Mouse (Mus musculus): ENCODE results near the gene Tap1. TPM values are rescaled to one million over a fixed set of nuclear protein-coding genes. Genes with fewer than 3 reads are reported as not detected.

The Tap1 gene
- polyA plus RNA-seq, 1 experiment from 2014 or later = 4.2 TPM

GRCm38 (mm10) chr17:34234926-34235325 is 47.6 kb downstream of the Tap1 start:
- H3K9me3 ChIP-seq (replicated peaks) = no peaks in the 10 kb centered on the region
- 0 out of 2 replicates have a peak, but pooled peaks have one; percentile 25 for ATAC-seq (ENCODE audit: insufficient read depth)
- H3K4me1 ChIP-seq (replicated peaks) = 0 out of 2 replicates have a peak, but pooled peaks cover 3% of the 10 kb centered on the region
- H3K9ac ChIP-seq = no peak overlapping the region
- WGBS (ENCODE audit: insufficient replicate concordance) = 14% methylated on average over 9 of the region's 9 CpGs
- no peaks in the 10 kb centered on the region for H3K36me3 ChIP-seq (replicated peaks)
- no peak overlapping the region for H3K4me3 ChIP-seq (replicated peaks)
- H3K27me3 ChIP-seq = peaks cover 3% of the 10 kb centered on the region; the same call in 1 of the 2 replicates
- no peak overlapping the region for H3K27ac ChIP-seq (replicated peaks)
- no peak overlapping the region for H3K4me2 ChIP-seq

DNA sequence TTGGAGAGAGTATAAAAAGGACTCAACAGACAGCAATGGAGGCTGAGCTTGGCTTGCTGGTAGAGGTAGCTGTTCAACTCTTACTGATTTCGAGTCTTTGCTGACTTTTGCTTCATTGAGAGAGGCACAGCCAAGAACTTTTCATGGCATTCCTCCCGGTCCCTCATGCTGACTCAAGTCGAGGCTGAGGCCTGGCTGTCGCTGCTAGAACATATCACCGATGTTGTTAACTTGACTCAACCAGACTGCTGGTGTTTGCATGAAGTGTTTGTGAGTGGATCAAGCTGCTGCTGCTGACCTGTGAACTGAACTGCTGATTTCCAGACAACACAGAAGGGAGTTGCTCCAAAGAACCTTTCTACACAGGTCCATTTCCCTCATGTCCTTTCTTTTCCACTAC is 49.3 kb downstream of the Tap1 start:
- no peak overlapping the region for H3K9ac ChIP-seq
- H3K4me3 ChIP-seq (replicated peaks) = no peak overlapping the region
- no peaks in the 10 kb centered on the region for H3K9me3 ChIP-seq (replicated peaks)
- no peak overlapping the region for H3K27ac ChIP-seq (replicated peaks)
- no peaks in the 10 kb centered on the region for H3K36me3 ChIP-seq (replicated peaks)
- H3K4me2 ChIP-seq = no peak overlapping the region
- peaks cover 3% of the 10 kb centered on the region; the same call in 1 of the 2 replicates for H3K27me3 ChIP-seq
- no peak for ATAC-seq (ENCODE audit: insufficient read depth)
- WGBS (ENCODE audit: insufficient replicate concordance) = 62% methylated on average over 5 of the region's 5 CpGs
- H3K4me1 ChIP-seq (replicated peaks) = 0 out of 2 replicates have a peak, but pooled peaks cover 3% of the 10 kb centered on the region

- H3K4me3 ChIP-seq (replicated peaks) = no peak overlapping the region
- 0 out of 2 replicates have a peak, but pooled peaks cover 3% of the 10 kb centered on the region for H3K4me1 ChIP-seq (replicated peaks)
- H3K27me3 ChIP-seq = peaks cover 3% of the 10 kb centered on the region; the same call in 1 of the 2 replicates
- no peak overlapping the region for H3K9ac ChIP-seq
- 52% methylated on average over 3 of the region's 3 CpGs for WGBS (ENCODE audit: insufficient replicate concordance)
- no peaks in the 10 kb centered on the region for H3K9me3 ChIP-seq (replicated peaks)
- H3K4me2 ChIP-seq = no peak overlapping the region
- H3K36me3 ChIP-seq (replicated peaks) = no peaks in the 10 kb centered on the region
- H3K27ac ChIP-seq (replicated peaks) = no peak overlapping the region
- ATAC-seq (ENCODE audit: insufficient read depth) = no peak
These were observed 50.4 kb downstream of the Tap1 start for GRCm38 (mm10) chr17:34237741-34238140.

DNA sequence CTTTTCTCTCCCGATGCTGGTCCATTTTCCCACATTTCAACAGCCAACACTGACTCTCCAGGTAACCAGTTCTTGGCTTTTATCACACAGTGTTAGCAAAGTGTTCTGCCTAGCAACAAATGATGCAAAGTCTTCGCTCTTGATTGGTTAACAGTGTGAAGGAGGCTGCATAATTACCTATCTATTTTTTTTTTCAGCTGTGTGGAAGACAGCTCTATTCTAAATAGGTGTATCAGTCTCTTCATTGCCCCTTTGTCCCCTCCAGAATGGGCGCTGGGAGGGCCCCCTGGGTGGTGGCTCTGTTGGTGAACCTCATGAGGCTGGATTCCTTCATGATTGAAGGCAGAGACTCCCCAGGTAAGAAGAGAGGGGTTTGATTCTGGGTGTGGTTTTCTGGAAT is 51.4 kb downstream of the Tap1 start, which contains the start of gene H2-Ob:
Gene H2-Ob (plus strand): TSS at position 198 of the 400 bp plus-strand sequence.
- H3K9me3 ChIP-seq (replicated peaks) = no peaks in the 10 kb centered on the region
- H3K4me3 ChIP-seq (replicated peaks) = no peak within 1 kb of the TSS
- ATAC-seq (ENCODE audit: insufficient read depth) = no peak
- no peaks in the 10 kb centered on the region for H3K36me3 ChIP-seq (replicated peaks)
- 37% methylated on average over 3 of the region's 3 CpGs for WGBS (ENCODE audit: insufficient replicate concordance)
- H3K27ac ChIP-seq (replicated peaks) = peak within 1 kb of the TSS; percentile 48
- H3K4me2 ChIP-seq = peak within 1 kb of the TSS; percentile 39
- 0 out of 2 replicates have a peak, but pooled peaks cover 3% of the 10 kb centered on the region for H3K4me1 ChIP-seq (replicated peaks)
- peaks cover 3% of the 10 kb centered on the region; the same call in 1 of the 2 replicates for H3K27me3 ChIP-seq
- no peak within 1 kb of the TSS for H3K9ac ChIP-seq

DNA sequence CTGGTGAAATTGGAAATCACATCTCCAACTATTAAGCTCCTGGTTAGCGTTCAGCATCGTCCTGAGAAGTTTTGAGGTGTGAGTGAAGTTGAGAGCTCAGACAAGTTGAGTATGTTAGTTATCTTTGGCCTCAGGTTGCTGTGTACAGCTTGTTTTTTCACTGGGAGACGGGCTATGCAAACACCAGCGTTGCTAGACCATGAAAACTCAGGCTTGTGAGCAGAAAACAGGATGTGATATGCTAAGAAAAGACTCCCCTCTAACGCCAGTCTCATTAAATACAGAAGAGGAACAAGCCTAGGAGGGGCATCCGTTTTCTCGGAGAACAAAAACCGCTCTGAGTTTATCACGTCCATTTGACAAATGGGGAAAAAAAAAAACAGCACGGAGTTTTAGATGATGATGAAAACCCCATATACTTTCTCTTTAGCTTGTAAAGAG is 52.3 kb downstream of the Tap1 start:
- H3K4me1 ChIP-seq (replicated peaks) = 0 out of 2 replicates have a peak, but pooled peaks cover 3% of the 10 kb centered on the region
- WGBS (ENCODE audit: insufficient replicate concordance) = 7% methylated on average over 10 of the region's 10 CpGs
- H3K36me3 ChIP-seq (replicated peaks) = no peaks in the 10 kb centered on the region
- no peaks in the 10 kb centered on the region for H3K9me3 ChIP-seq (replicated peaks)
- H3K27ac ChIP-seq (replicated peaks) = peak overlapping the region; percentile 48
- no peak overlapping the region for H3K9ac ChIP-seq
- no peak overlapping the region for H3K4me3 ChIP-seq (replicated peaks)
- H3K4me2 ChIP-seq = peak overlapping the region; percentile 39
- peaks cover 7% of the 10 kb centered on the region; the same call in 1 of the 2 replicates for H3K27me3 ChIP-seq
- no peak for ATAC-seq (ENCODE audit: insufficient read depth)

DNA sequence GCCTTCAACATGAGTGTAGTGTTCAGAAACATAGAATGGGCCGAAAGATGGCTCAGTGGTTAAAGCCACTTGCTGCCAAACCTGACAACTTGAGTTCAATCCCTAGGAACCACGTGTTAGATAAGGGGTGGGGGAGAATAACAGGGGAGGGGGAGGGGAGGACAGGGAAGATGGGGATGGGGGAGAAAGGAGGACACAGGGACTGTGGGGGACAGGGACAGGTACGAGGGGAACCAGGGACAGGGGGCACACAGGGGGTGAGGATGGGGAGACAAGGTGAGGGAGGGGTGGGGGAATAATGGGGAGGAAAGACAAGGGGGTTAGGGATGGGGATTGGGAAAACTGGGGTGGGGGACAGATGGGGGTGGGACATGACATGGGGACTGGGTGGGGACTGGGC is 53.0 kb downstream of the Tap1 start:
- Histone ChIP-seq H3K27ac (replicated peaks) (no peak overlapping the region), H3K9me3 (replicated peaks) (no peaks in the 10 kb centered on the region), H3K27me3 (peaks cover 7% of the 10 kb centered on the region; the same call in 1 of the 2 replicates), H3K4me2 (no peak overlapping the region), H3K9ac (no peak overlapping the region), H3K4me3 (replicated peaks) (no peak overlapping the region), H3K36me3 (replicated peaks) (no peaks in the 10 kb centered on the region), H3K4me1 (replicated peaks) (0 out of 2 replicates have a peak, but pooled peaks cover 3% of the 10 kb centered on the region)
- ATAC-seq (ENCODE audit: insufficient read depth) = no peak
- WGBS (ENCODE audit: insufficient replicate concordance) = 30% methylated on average over 3 of the region's 3 CpGs

DNA sequence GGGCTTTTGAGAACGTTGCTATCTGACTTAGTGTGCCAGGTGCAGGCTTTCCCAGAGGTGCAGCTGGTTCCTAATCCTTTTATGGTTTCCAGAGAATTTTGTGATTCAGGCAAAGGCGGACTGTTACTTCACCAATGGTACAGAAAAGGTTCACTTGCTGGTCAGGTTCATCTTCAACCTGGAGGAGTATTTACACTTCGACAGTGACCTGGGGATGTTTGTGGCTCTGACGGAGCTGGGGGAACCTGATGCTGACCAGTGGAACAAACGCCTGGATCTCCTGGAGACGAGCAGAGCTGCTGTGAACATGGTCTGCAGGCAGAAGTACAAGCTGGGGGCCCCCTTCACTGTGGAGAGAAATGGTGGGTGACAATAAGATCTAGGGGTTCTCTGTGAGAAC is 53.6 kb downstream of the Tap1 start:
- Histone ChIP-seq H3K27ac (replicated peaks) (no peak overlapping the region), H3K9me3 (replicated peaks) (no peaks in the 10 kb centered on the region), H3K9ac (no peak overlapping the region), H3K36me3 (replicated peaks) (no peaks in the 10 kb centered on the region), H3K27me3 (peaks cover 7% of the 10 kb centered on the region; the same call in 1 of the 2 replicates), H3K4me1 (replicated peaks) (0 out of 2 replicates have a peak, but pooled peaks cover 3% of the 10 kb centered on the region), H3K4me2 (no peak overlapping the region), H3K4me3 (replicated peaks) (no peak overlapping the region)
- ATAC-seq (ENCODE audit: insufficient read depth) = no peak
- WGBS (ENCODE audit: insufficient replicate concordance) = 54% methylated on average over 6 of the region's 6 CpGs

GRCm38 (mm10) chr17:34244656-34245055 is 57.3 kb downstream of the Tap1 start:
- 0 out of 2 replicates have a peak, but pooled peaks cover 4% of the 10 kb centered on the region for H3K27me3 ChIP-seq
- no peak overlapping the region for H3K9ac ChIP-seq
- 70% methylated on average over 4 of the region's 4 CpGs for WGBS (ENCODE audit: insufficient replicate concordance)
- no peak overlapping the region for H3K4me3 ChIP-seq (replicated peaks)
- no peak overlapping the region for H3K4me2 ChIP-seq
- no peaks in the 10 kb centered on the region for H3K9me3 ChIP-seq (replicated peaks)
- no peak for ATAC-seq (ENCODE audit: insufficient read depth)
- H3K36me3 ChIP-seq (replicated peaks) = no peaks in the 10 kb centered on the region
- no peaks in the 10 kb centered on the region for H3K4me1 ChIP-seq (replicated peaks)
- no peak overlapping the region for H3K27ac ChIP-seq (replicated peaks)

Other genes with a start within 250 kb of the Tap1 start
- 89.6 and 96.8 TPM in 2 replicates for gene Pfdn6, start 247.2 kb upstream of the Tap1 start, polyA plus RNA-seq (2015; fragmentation: Nextera tagmentation; extraction: Ambion mirVana)
- gene Wdr46, start 246.9 kb upstream of the Tap1 start, polyA plus RNA-seq (2015; fragmentation: Nextera tagmentation; extraction: Ambion mirVana) = 18.4 and 19.3 TPM in 2 replicates
- 2.4 and 2.5 TPM in 2 replicates for gene B3galt4, start 236.1 kb upstream of the Tap1 start, polyA plus RNA-seq (2015; fragmentation: Nextera tagmentation; extraction: Ambion mirVana)
- gene Vps52, start 231.7 kb upstream of the Tap1 start, polyA plus RNA-seq (2015; fragmentation: Nextera tagmentation; extraction: Ambion mirVana) = 23.3 and 24.6 TPM in 2 replicates
- 939 and 1,010 TPM in 2 replicates for gene Rps18, start 231.6 kb upstream of the Tap1 start, polyA plus RNA-seq (2015; fragmentation: Nextera tagmentation; extraction: Ambion mirVana)
- gene H2-K1, start 187.2 kb upstream of the Tap1 start, polyA plus RNA-seq (2015; fragmentation: Nextera tagmentation; extraction: Ambion mirVana) = 123 and 165 TPM in 2 replicates
- 5.5 and 7.2 TPM in 2 replicates for gene Ring1, start 162.9 kb upstream of the Tap1 start, polyA plus RNA-seq (2015; fragmentation: Nextera tagmentation; extraction: Ambion mirVana)
- 30.7 and 37.0 TPM in 2 replicates for gene H2-Ke6, start 159.5 kb upstream of the Tap1 start, polyA plus RNA-seq (2015; fragmentation: Nextera tagmentation; extraction: Ambion mirVana)
- 56.3 and 68.5 TPM in 2 replicates for gene Slc39a7, start 155.9 kb upstream of the Tap1 start, polyA plus RNA-seq (2015; fragmentation: Nextera tagmentation; extraction: Ambion mirVana)
- gene Rxrb, start 155.7 kb upstream of the Tap1 start, polyA plus RNA-seq (2015; fragmentation: Nextera tagmentation; extraction: Ambion mirVana) = 16.7 and 19.3 TPM in 2 replicates
- 0.59 and 0.79 TPM in 2 replicates for gene Col11a2, start 148.1 kb upstream of the Tap1 start, polyA plus RNA-seq (2015; fragmentation: Nextera tagmentation; extraction: Ambion mirVana)
- gene H2-Oa, start 95.2 kb upstream of the Tap1 start, polyA plus RNA-seq (2015; fragmentation: Nextera tagmentation; extraction: Ambion mirVana) = 0.17 and 0.40 TPM in 2 replicates
- 6.4 TPM in 2 replicates for gene H2-DMa, start 68.0 kb upstream of the Tap1 start, polyA plus RNA-seq (2015; fragmentation: Nextera tagmentation; extraction: Ambion mirVana)
- 37.8 and 40.1 TPM in 2 replicates for gene Brd2, start 64.9 kb upstream of the Tap1 start, polyA plus RNA-seq (2015; fragmentation: Nextera tagmentation; extraction: Ambion mirVana)
- 0.54 and 1.0 TPM in 2 replicates for gene H2-DMb2, start 44.2 kb upstream of the Tap1 start, polyA plus RNA-seq (2015; fragmentation: Nextera tagmentation; extraction: Ambion mirVana)
- gene H2-DMb1, start 34.5 kb upstream of the Tap1 start, polyA plus RNA-seq (2015; fragmentation: Nextera tagmentation; extraction: Ambion mirVana) = 1.6 and 1.7 TPM in 2 replicates
- gene Psmb9, start 211 bp downstream of the Tap1 start, polyA plus RNA-seq (2015; fragmentation: Nextera tagmentation; extraction: Ambion mirVana) = 10.6 and 11.2 TPM in 2 replicates
- gene Psmb8, start 10.2 kb downstream of the Tap1 start, polyA plus RNA-seq (2015; fragmentation: Nextera tagmentation; extraction: Ambion mirVana) = 21.9 and 22.8 TPM in 2 replicates
- gene Tap2, start 16.0 kb downstream of the Tap1 start, polyA plus RNA-seq (2015; fragmentation: Nextera tagmentation; extraction: Ambion mirVana) = 7.2 and 7.4 TPM in 2 replicates
- 0.31 and 0.51 TPM in 2 replicates for gene H2-Ob, start 51.4 kb downstream of the Tap1 start, polyA plus RNA-seq (2015; fragmentation: Nextera tagmentation; extraction: Ambion mirVana)
- gene H2-Ab1, start 70.1 kb downstream of the Tap1 start, polyA plus RNA-seq (2015; fragmentation: Nextera tagmentation; extraction: Ambion mirVana) = 6.6 and 9.3 TPM in 2 replicates
- 2.6 and 2.8 TPM in 2 replicates for gene H2-Aa, start 100.3 kb downstream of the Tap1 start, polyA plus RNA-seq (2015; fragmentation: Nextera tagmentation; extraction: Ambion mirVana)
- 1.7 and 1.8 TPM in 2 replicates for gene H2-Eb1, start 118.3 kb downstream of the Tap1 start, polyA plus RNA-seq (2015; fragmentation: Nextera tagmentation; extraction: Ambion mirVana)
- gene H2-Eb2, start 138.1 kb downstream of the Tap1 start, polyA plus RNA-seq (2015; fragmentation: Nextera tagmentation; extraction: Ambion mirVana) = not detected in 2 replicates
- gene Btnl2, start 167.3 kb downstream of the Tap1 start, polyA plus RNA-seq (2015; fragmentation: Nextera tagmentation; extraction: Ambion mirVana) = 0.03 TPM in 1 of 2 replicates, not detected in the other
- 0.05 TPM in 1 of 2 replicates, not detected in the other for gene Btnl1, start 189.6 kb downstream of the Tap1 start, polyA plus RNA-seq (2015; fragmentation: Nextera tagmentation; extraction: Ambion mirVana)
- not detected in 2 replicates for gene BC051142, start 211.3 kb downstream of the Tap1 start, polyA plus RNA-seq (2015; fragmentation: Nextera tagmentation; extraction: Ambion mirVana)

All from liver, embryonic 15.5 days (tissue).